Mouse (Mus musculus): ENCODE results near the gene Rab3d.

Gene Rab3d

GRCm38 (mm10) chr9:21937711-21938175 is 19.8 kb upstream of the Rab3d start:
- DNase-seq (ENCODE audit: low spot score) = no peak

- DNase-seq (ENCODE audit: low spot score) = peak; percentile 99
These were observed 18.9 kb upstream of the Rab3d start, which contains the start of gene Plppr2 for GRCm38 (mm10) chr9:21936692-21937570. Plppr2 (plus strand) TSS chr9:21937033.

GRCm38 (mm10) chr9:21935466-21936131 is 17.6 kb upstream of the Rab3d start:
- no peak for DNase-seq (ENCODE audit: low spot score)

- no peak for DNase-seq (ENCODE audit: low spot score)
These were observed 16.0 kb upstream of the Rab3d start for GRCm38 (mm10) chr9:21934021-21934420.

- no peak for DNase-seq (ENCODE audit: low spot score)
These were observed 14.6 kb upstream of the Rab3d start for GRCm38 (mm10) chr9:21932445-21933137.

GRCm38 (mm10) chr9:21932006-21932405 is 14.0 kb upstream of the Rab3d start:
- no peak for DNase-seq (ENCODE audit: low spot score)

DNA sequence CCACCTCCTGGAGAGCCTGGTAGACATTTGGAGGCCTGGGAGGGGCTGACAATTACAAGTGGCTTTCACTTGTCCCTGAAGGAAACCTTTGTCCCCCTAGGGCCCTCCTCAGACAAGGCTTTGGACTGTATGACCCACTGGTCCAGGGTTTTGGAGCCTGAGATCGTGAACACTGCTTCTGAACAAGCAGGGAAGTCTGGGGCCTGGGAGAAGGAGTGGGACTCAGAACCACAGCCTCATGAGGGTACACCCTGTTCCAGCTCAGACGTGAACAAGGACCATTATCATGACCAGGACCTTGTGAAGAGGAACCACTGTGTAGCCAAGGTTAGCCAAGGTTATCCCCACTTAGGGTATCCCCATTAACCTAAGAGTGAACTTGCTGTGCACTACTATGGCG is 11.2 kb upstream of the Rab3d start:
- no peak for DNase-seq (ENCODE audit: low spot score)

GRCm38 (mm10) chr9:21927208-21927753 is 9.3 kb upstream of the Rab3d start, which contains the start of the genes Ccdc159 and Tmem205:
Ccdc159 (plus strand) TSS chr9:21927471.
Tmem205 (minus strand) TSS chr9:21927556.
- DNase-seq (ENCODE audit: low spot score) = peak; percentile 99

GRCm38 (mm10) chr9:21926784-21927183 is 8.8 kb upstream of the Rab3d start:
- DNase-seq (ENCODE audit: low spot score) = peak; percentile 31

GRCm38 (mm10) chr9:21926155-21926554 is 8.2 kb upstream of the Rab3d start:
- DNase-seq (ENCODE audit: low spot score) = no peak

DNA sequence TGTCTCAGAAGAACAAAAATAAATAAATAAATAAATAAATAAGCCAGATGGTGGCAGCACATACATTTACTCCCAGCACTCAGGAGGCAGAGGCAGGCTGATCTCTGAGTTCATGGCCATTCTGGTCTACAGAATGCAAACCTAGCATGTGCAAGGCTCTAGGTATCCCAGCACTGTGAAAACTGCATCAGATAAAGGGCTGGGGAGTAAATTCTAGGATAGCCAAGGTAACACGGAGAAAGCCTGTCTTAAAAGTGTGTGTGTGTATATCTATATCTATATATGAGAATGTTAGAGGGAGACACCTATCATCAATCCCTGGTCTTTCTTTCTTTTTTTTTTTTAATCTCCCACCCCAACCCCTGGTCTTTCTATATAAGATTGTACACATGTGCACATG is 7.5 kb upstream of the Rab3d start:
- DNase-seq (ENCODE audit: low spot score) = no peak

DNA sequence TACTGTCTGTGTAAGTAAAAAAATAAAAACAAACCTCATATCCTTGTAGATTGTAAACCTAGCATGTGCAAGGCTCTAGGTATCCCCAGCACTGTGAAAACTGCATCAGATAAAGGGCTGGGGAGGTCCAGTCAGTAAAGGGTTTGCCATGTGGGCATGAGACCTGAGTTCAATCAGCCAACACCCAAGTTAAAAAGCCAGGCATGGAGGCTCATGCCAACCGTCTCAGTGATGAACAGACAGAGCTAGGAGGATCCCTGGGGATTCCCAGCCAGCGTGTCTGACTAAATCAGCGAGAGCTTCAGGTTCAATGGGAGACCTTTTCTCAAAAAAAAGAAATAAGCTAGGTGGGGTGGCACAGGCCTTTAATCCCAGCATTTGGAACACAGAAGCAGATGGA is 7.0 kb upstream of the Rab3d start:
- DNase-seq (ENCODE audit: low spot score) = no peak

GRCm38 (mm10) chr9:21924099-21924493 is 6.1 kb upstream of the Rab3d start:
- no peak for DNase-seq (ENCODE audit: low spot score)

GRCm38 (mm10) chr9:21923490-21924098 is 5.6 kb upstream of the Rab3d start:
- no peak for DNase-seq (ENCODE audit: low spot score)

GRCm38 (mm10) chr9:21923036-21923435 is 5.0 kb upstream of the Rab3d start:
- no peak for DNase-seq (ENCODE audit: low spot score)

GRCm38 (mm10) chr9:21918692-21919384 is 846 bp upstream of the Rab3d start:
- DNase-seq (ENCODE audit: low spot score) = no peak

DNA sequence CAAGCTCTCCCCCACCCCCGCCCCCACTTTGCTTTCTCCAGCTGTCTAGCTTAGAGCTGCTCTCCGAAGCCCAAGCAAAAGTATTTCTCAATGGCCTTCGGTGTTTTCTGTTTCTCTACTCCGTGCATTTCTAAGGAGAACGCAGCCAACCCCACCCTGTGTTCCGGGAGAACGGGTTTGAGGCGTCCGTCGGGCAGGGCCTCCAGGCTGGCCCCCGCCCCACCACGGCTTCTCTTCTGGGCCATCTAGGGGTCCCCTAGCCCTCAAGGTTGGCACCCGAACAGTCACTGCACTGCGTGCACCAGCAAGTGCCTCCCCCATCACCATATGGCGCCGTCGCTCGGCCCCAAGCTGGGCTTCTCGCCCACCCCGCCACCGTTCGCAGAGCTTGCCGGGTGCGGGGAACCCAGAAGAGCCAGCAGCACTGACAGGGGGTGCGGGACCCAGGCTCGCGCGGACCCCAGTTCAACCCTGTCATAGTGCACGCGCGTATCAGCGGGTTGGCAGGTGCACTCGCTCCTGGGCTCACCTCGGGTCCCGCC is 428 bp downstream of the Rab3d start:
- DNase-seq (ENCODE audit: low spot score) = peak; percentile 6

DNA sequence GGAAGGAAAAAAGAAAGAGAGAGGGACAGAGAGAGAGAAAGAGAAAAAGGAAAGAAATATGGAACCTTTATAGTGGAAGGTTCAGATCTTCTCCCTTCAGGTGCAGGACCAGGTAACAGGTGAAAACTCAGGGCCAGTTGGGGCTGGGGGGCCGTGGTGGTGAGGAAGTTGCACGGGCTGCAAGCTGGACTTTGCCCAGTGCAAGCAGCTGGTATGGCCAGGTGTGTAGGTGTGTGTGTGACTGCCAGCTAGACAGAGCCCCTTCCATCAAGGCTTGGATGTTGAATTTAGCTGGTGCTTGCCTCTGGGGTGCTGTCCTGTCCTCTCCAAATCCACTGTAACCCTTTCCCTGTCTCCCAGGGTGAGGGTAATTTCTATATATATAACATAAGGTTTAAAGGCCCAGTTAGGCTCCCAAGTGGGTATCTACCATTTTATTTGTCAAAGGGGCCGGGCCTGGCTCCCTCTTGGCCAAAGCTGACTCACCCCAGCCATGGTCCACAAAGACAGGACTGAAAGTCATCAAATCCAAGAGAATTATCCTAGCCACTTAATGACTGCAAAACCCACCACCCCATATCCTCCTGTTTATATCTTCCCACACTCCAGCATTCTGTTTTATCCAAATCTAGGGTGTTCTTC is 1.0 kb downstream of the Rab3d start:
- DNase-seq (ENCODE audit: low spot score) = no peak

- DNase-seq (ENCODE audit: low spot score) = no peak
These were observed 8.3 kb downstream of the Rab3d start for GRCm38 (mm10) chr9:21909474-21910223.

DNA sequence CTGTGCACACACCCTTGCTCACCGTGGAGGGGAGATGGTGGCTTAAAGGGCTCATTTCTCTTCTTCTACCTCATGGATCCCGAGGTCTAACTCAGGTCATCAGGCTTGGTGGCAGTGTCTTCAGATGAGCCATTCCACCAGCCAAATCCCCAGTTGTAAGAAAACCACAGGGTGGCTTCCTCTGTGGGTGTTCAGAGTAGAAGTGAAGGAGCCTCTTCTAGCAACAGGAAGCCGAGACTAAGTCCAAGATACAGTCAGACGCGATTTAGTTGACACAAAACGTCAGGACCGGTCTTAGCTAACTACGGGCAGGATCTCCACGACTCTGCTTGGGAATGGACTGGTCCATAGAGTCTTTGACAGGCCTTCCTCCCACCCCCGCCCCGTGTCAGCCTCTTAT is 9.8 kb downstream of the Rab3d start:
- DNase-seq (ENCODE audit: low spot score) = no peak

Measured in embryo, embryonic 10.5 days (tissue).